Mouse (Mus musculus) intestine, embryonic 14.5 days (tissue): ENCODE measurements around the gene Tbc1d17. TPM values are rescaled to one million over a fixed set of nuclear protein-coding genes. Genes with fewer than 3 reads are reported as not detected.
A peak's percentile ranks its signal among the peaks of the same experiment; 100 is the strongest.

Source experiments
- ATAC-seq: fragments of 200-750 bp; cut with Nextera tagmentation; replicated peaks from 2 replicates; pipeline ENCODE4 v1.8.0; 2017; ENCODE audit warnings: low read depth, moderate number of reproducible peaks, moderate TSS enrichment, moderate library complexity; ENCODE audit not compliant: low FRiP score, low TSS enrichment
- DNase-seq: peaks from one replicate; pipeline ENCODE4 v3.0.0-alpha.2; 2018; ENCODE audit warnings: low spot score
- H3K27ac ChIP-seq: fragments of 300-500 bp; sonication (generic); 2 replicates; pipeline ENCODE4 v1.5.1; 2014; ENCODE audit warnings: low read depth, mild to moderate bottlenecking, control low read depth
- H3K27me3 ChIP-seq: fragments of 300-500 bp; sonication (generic); replicated peaks from 2 replicates; pipeline ENCODE4 v1.6.1; 2014; ENCODE audit warnings: low read length, control low read depth; ENCODE audit not compliant: control insufficient read depth, insufficient read depth
- H3K36me3 ChIP-seq: fragments of 300-500 bp; sonication (generic); 2 replicates; pipeline ENCODE4 v1.6.1; 2014; ENCODE audit warnings: low read length, control low read depth; ENCODE audit not compliant: control insufficient read depth, insufficient read depth
- H3K4me1 ChIP-seq: fragments of 300-500 bp; sonication (generic); replicated peaks from 2 replicates; pipeline ENCODE4 v1.6.1; 2014; ENCODE audit warnings: low read length, control low read depth, mixed read lengths; ENCODE audit not compliant: control insufficient read depth, insufficient read depth
- H3K4me2 ChIP-seq: fragments of 300-500 bp; sonication (generic); 2 replicates; pipeline ENCODE4 v1.6.1; 2014; ENCODE audit warnings: low read length
- H3K4me3 ChIP-seq: fragments of 300-500 bp; sonication (generic); 2 replicates; pipeline ENCODE4 v1.5.1; 2014; ENCODE audit warnings: low read depth, low read length, control low read depth, mixed read lengths
- H3K9ac ChIP-seq: fragments of 300-500 bp; sonication (generic); 2 replicates; pipeline ENCODE4 v1.6.1; 2014; ENCODE audit warnings: mild to moderate bottlenecking, low read length
- H3K9me3 ChIP-seq: fragments of 300-500 bp; sonication (generic); 2 replicates; pipeline ENCODE4 v1.6.1; 2016; ENCODE audit warnings: low read length, control low read depth; ENCODE audit not compliant: control insufficient read depth
- WGBS: fragments of 180-500 bp; shearing (Covaris S2); extraction: QIAGEN DNeasy Blood & Tissue Kit; methylation state at CpG from one replicate; pipeline ENCODE4 v1.1.7; 2014; 5-methylcytosine and 5-hydroxymethylcytosine counted together
- polyA plus RNA-seq: library from polyadenylated mRNA; unstranded; fragments of >200 nt; fragmentation: Nextera tagmentation; extraction: Ambion mirVana; gene quantifications from 2 replicates; pipeline ENCODE4 v1.2.1, GENCODE M21; 2014

The Tbc1d17 gene
- polyA plus RNA-seq, 1 experiment from 2014 or later: 72.4 TPM

GRCm38 (mm10) chr7:44857905-44858304 is 9.0 kb upstream of the Tbc1d17 start:
- H3K9me3 ChIP-seq: no peaks in the 10 kb centered on the region
- DNase-seq (no peak), ATAC-seq (no peak)
- peak overlapping the region; percentile 98 for H3K4me2 ChIP-seq
- peaks cover 41% of the 10 kb centered on the region for H3K4me1 ChIP-seq
- H3K36me3 ChIP-seq: peaks cover 23% of the 10 kb centered on the region
- H3K4me3 ChIP-seq: peak overlapping the region; percentile 80
- H3K27me3 ChIP-seq: no peaks in the 10 kb centered on the region
- peak overlapping the region; percentile 49 for H3K9ac ChIP-seq
- 29% methylated on average over 8 of the region's 8 CpGs for WGBS
- H3K27ac ChIP-seq: no peak overlapping the region; the same call in 1 of the 2 replicates

- Histone ChIP-seq H3K4me1 (peaks cover 41% of the 10 kb centered on the region), H3K36me3 (peaks cover 20% of the 10 kb centered on the region), H3K9me3 (no peaks in the 10 kb centered on the region), H3K4me3 (peak within 1 kb of the TSS; percentile 80), H3K27ac (peak within 1 kb of the TSS; percentile 83), H3K4me2 (peak within 1 kb of the TSS; percentile 98), H3K9ac (peak within 1 kb of the TSS; percentile 49), H3K27me3 (no peaks in the 10 kb centered on the region)
- under 1% methylated on average over 32 of the region's 32 CpGs for WGBS
- ATAC-seq: peak; percentile 22
- peak; percentile 95 for DNase-seq
Measured at GRCm38 (mm10) chr7:44857042-44857552, 8.2 kb upstream of the Tbc1d17 start, which contains the start of gene Pnkp. Gene Pnkp (plus strand): TSS chr7:44857139.

- Histone ChIP-seq H3K4me2 (peak overlapping the region; percentile 98), H3K4me3 (peak overlapping the region; percentile 80), H3K27ac (peak overlapping the region; percentile 83), H3K36me3 (peaks cover 19% of the 10 kb centered on the region; the same call in 1 of the 2 replicates), H3K27me3 (no peaks in the 10 kb centered on the region), H3K9me3 (no peaks in the 10 kb centered on the region), H3K9ac (no peak overlapping the region), H3K4me1 (peaks cover 43% of the 10 kb centered on the region)
- WGBS: 60% methylated on average over 9 of the region's 9 CpGs
- no peak for ATAC-seq
- DNase-seq: no peak
Measured at GRCm38 (mm10) chr7:44856265-44856916, 7.5 kb upstream of the Tbc1d17 start.

- Histone ChIP-seq H3K9ac (peak overlapping the region; percentile 52; the same call in 1 of the 2 replicates), H3K4me1 (peaks cover 41% of the 10 kb centered on the region), H3K9me3 (no peaks in the 10 kb centered on the region), H3K27ac (peak overlapping the region; percentile 91), H3K4me3 (peak overlapping the region; percentile 47), H3K36me3 (peaks cover 16% of the 10 kb centered on the region; the same call in 1 of the 2 replicates), H3K27me3 (no peaks in the 10 kb centered on the region), H3K4me2 (peak overlapping the region; percentile 82)
- no peak for ATAC-seq
- 41% methylated on average over 10 of the region's 10 CpGs for WGBS
- no peak for DNase-seq
Measured at GRCm38 (mm10) chr7:44855036-44855435, 6.2 kb upstream of the Tbc1d17 start.

- Histone ChIP-seq H3K27me3 (no peaks in the 10 kb centered on the region), H3K4me1 (peaks cover 41% of the 10 kb centered on the region), H3K27ac (peak overlapping the region; percentile 91), H3K9ac (peak overlapping the region; percentile 52), H3K4me3 (peak overlapping the region; percentile 47), H3K36me3 (peaks cover 15% of the 10 kb centered on the region; the same call in 1 of the 2 replicates), H3K9me3 (no peaks in the 10 kb centered on the region), H3K4me2 (peak overlapping the region; percentile 82)
- ATAC-seq (peak; percentile 54), DNase-seq (peak; percentile 85)
- 2% methylated on average over 45 of the region's 45 CpGs for WGBS
Measured at GRCm38 (mm10) chr7:44854356-44855031, 5.6 kb upstream of the Tbc1d17 start.

GRCm38 (mm10) chr7:44853596-44854355 is 4.9 kb upstream of the Tbc1d17 start:
- peaks cover 41% of the 10 kb centered on the region for H3K4me1 ChIP-seq

GRCm38 (mm10) chr7:44853065-44853464 is 4.2 kb upstream of the Tbc1d17 start:
- no peak overlapping the region for H3K9ac ChIP-seq

More at GRCm38 (mm10) chr7:44853596-44854355, 4.9 kb upstream of the Tbc1d17 start:
- 34% methylated on average over 26 of the region's 26 CpGs for WGBS
- H3K27ac ChIP-seq: peak overlapping the region; percentile 91
- H3K27me3 ChIP-seq: no peaks in the 10 kb centered on the region
- H3K36me3 ChIP-seq: peaks cover 15% of the 10 kb centered on the region; the same call in 1 of the 2 replicates
- ATAC-seq (no peak), DNase-seq (no peak)
- H3K4me2 ChIP-seq: peak overlapping the region; percentile 82
- H3K4me3 ChIP-seq: peak overlapping the region; percentile 47
- H3K9ac ChIP-seq: peak overlapping the region; percentile 52
- H3K9me3 ChIP-seq: no peaks in the 10 kb centered on the region

More at GRCm38 (mm10) chr7:44853065-44853464, 4.2 kb upstream of the Tbc1d17 start:
- Histone ChIP-seq H3K27me3 (no peaks in the 10 kb centered on the region), H3K4me1 (peaks cover 38% of the 10 kb centered on the region), H3K4me2 (no peak overlapping the region), H3K36me3 (peaks cover 15% of the 10 kb centered on the region; the same call in 1 of the 2 replicates), H3K27ac (no peak overlapping the region), H3K9me3 (no peaks in the 10 kb centered on the region), H3K4me3 (no peak overlapping the region)
- 91% methylated on average over 2 of the region's 2 CpGs for WGBS
- ATAC-seq (no peak), DNase-seq (no peak)
